Mouse (Mus musculus): ENCODE results near the gene Slc22a3. TPM values are rescaled to one million over a fixed set of nuclear protein-coding genes. Genes with fewer than 3 reads are reported as not detected.

Gene Slc22a3
- 1.9 and 2.3 TPM in 2 replicates for polyA plus RNA-seq (2015; fragmentation: Nextera tagmentation; extraction: Ambion mirVana)

- Histone ChIP-seq H3K4me2 (ENCODE audit: low read length) (peak within 1 kb of the TSS; percentile 74), H3K36me3 (ENCODE audit: control insufficient read depth, insufficient read depth, low read length) (no peaks in the 10 kb centered on the region), H3K9ac (ENCODE audit: low read depth, low read length) (peak within 1 kb of the TSS; percentile 54; the same call in 1 of the 2 replicates), H3K27me3 (ENCODE audit: control insufficient read depth, insufficient read depth, low read depth, low read length) (peaks cover 38% of the 10 kb centered on the region), H3K4me3 (ENCODE audit: low read depth, low read length) (peak within 1 kb of the TSS; percentile 44), H3K9me3 (replicated peaks; ENCODE audit: control insufficient read depth, low read length, poor library complexity, severe bottlenecking) (no peaks in the 10 kb centered on the region), H3K27ac (ENCODE audit: low read length) (no peak within 1 kb of the TSS), H3K4me1 (ENCODE audit: control insufficient read depth, insufficient read depth, low read length) (peaks cover 2% of the 10 kb centered on the region; the same call in 1 of the 2 replicates)
- ATAC-seq: no peak
- WGBS: 8% methylated on average over 14 of the region's 14 CpGs
Measured at GRCm38 (mm10) chr17:12507654-12508204, at the start of gene Slc22a3. TSS of gene Slc22a3 (minus strand) at chr17:12507704.

- H3K36me3 ChIP-seq (ENCODE audit: control insufficient read depth, insufficient read depth, low read length): no peaks in the 10 kb centered on the region
- H3K4me3 ChIP-seq (ENCODE audit: low read depth, low read length): no peak overlapping the region
- H3K9ac ChIP-seq (ENCODE audit: low read depth, low read length): no peak overlapping the region
- no peak overlapping the region for H3K4me2 ChIP-seq (ENCODE audit: low read length)
- 63% methylated on average over 13 of the region's 13 CpGs for WGBS
- no peak overlapping the region for H3K27ac ChIP-seq (ENCODE audit: low read length)
- H3K4me1 ChIP-seq (ENCODE audit: control insufficient read depth, insufficient read depth, low read length): no peaks in the 10 kb centered on the region
- no peak for ATAC-seq
- H3K9me3 ChIP-seq (replicated peaks; ENCODE audit: control insufficient read depth, low read length, poor library complexity, severe bottlenecking): no peaks in the 10 kb centered on the region
- H3K27me3 ChIP-seq (ENCODE audit: control insufficient read depth, insufficient read depth, low read depth, low read length): no peaks in the 10 kb centered on the region
Measured at GRCm38 (mm10) chr17:12534353-12535145, 27.0 kb upstream of the Slc22a3 start.

GRCm38 (mm10) chr17:12532115-12532514, 24.6 kb upstream of the Slc22a3 start:
- H3K36me3 ChIP-seq (ENCODE audit: control insufficient read depth, insufficient read depth, low read length): no peaks in the 10 kb centered on the region
- no peak overlapping the region for H3K27ac ChIP-seq (ENCODE audit: low read length)
- H3K4me1 ChIP-seq (ENCODE audit: control insufficient read depth, insufficient read depth, low read length): no peaks in the 10 kb centered on the region
- no peak for ATAC-seq
- H3K9ac ChIP-seq (ENCODE audit: low read depth, low read length): no peak overlapping the region
- no peaks in the 10 kb centered on the region for H3K27me3 ChIP-seq (ENCODE audit: control insufficient read depth, insufficient read depth, low read depth, low read length)
- no peak overlapping the region for H3K4me2 ChIP-seq (ENCODE audit: low read length)
- no peaks in the 10 kb centered on the region for H3K9me3 ChIP-seq (replicated peaks; ENCODE audit: control insufficient read depth, low read length, poor library complexity, severe bottlenecking)
- no peak overlapping the region for H3K4me3 ChIP-seq (ENCODE audit: low read depth, low read length)
- 34% methylated on average over 5 of the region's 5 CpGs for WGBS

- no peak overlapping the region for H3K9ac ChIP-seq (ENCODE audit: low read depth, low read length)
- no peaks in the 10 kb centered on the region for H3K27me3 ChIP-seq (ENCODE audit: control insufficient read depth, insufficient read depth, low read depth, low read length)
- H3K4me3 ChIP-seq (ENCODE audit: low read depth, low read length): no peak overlapping the region
- no peaks in the 10 kb centered on the region for H3K36me3 ChIP-seq (ENCODE audit: control insufficient read depth, insufficient read depth, low read length)
- no peaks in the 10 kb centered on the region for H3K4me1 ChIP-seq (ENCODE audit: control insufficient read depth, insufficient read depth, low read length)
- H3K27ac ChIP-seq (ENCODE audit: low read length): no peak overlapping the region
- no peaks in the 10 kb centered on the region for H3K9me3 ChIP-seq (replicated peaks; ENCODE audit: control insufficient read depth, low read length, poor library complexity, severe bottlenecking)
- no peak for ATAC-seq
- 81% methylated on average over 6 of the region's 6 CpGs for WGBS
- no peak overlapping the region for H3K4me2 ChIP-seq (ENCODE audit: low read length)
Measured at GRCm38 (mm10) chr17:12530081-12530480, 22.6 kb upstream of the Slc22a3 start.

GRCm38 (mm10) chr17:12529384-12529985, 22.0 kb upstream of the Slc22a3 start:
- Histone ChIP-seq H3K27ac (ENCODE audit: low read length) (no peak overlapping the region), H3K27me3 (ENCODE audit: control insufficient read depth, insufficient read depth, low read depth, low read length) (no peaks in the 10 kb centered on the region), H3K9ac (ENCODE audit: low read depth, low read length) (no peak overlapping the region), H3K4me2 (ENCODE audit: low read length) (no peak overlapping the region), H3K4me3 (ENCODE audit: low read depth, low read length) (no peak overlapping the region), H3K4me1 (ENCODE audit: control insufficient read depth, insufficient read depth, low read length) (no peaks in the 10 kb centered on the region), H3K36me3 (ENCODE audit: control insufficient read depth, insufficient read depth, low read length) (no peaks in the 10 kb centered on the region), H3K9me3 (replicated peaks; ENCODE audit: control insufficient read depth, low read length, poor library complexity, severe bottlenecking) (no peaks in the 10 kb centered on the region)
- 78% methylated on average over 4 of the region's 4 CpGs for WGBS
- ATAC-seq: no peak

GRCm38 (mm10) chr17:12519089-12519488, 11.6 kb upstream of the Slc22a3 start:
- Histone ChIP-seq H3K36me3 (ENCODE audit: control insufficient read depth, insufficient read depth, low read length) (no peaks in the 10 kb centered on the region), H3K27ac (ENCODE audit: low read length) (no peak overlapping the region), H3K9ac (ENCODE audit: low read depth, low read length) (no peak overlapping the region), H3K4me3 (ENCODE audit: low read depth, low read length) (no peak overlapping the region), H3K4me2 (ENCODE audit: low read length) (no peak overlapping the region), H3K9me3 (replicated peaks; ENCODE audit: control insufficient read depth, low read length, poor library complexity, severe bottlenecking) (peaks cover 5% of the 10 kb centered on the region), H3K4me1 (ENCODE audit: control insufficient read depth, insufficient read depth, low read length) (no peaks in the 10 kb centered on the region), H3K27me3 (ENCODE audit: control insufficient read depth, insufficient read depth, low read depth, low read length) (no peaks in the 10 kb centered on the region)
- WGBS: 72% methylated on average over 2 of the region's 2 CpGs
- no peak for ATAC-seq

- H3K27ac ChIP-seq (ENCODE audit: low read length): no peak overlapping the region
- no peak overlapping the region for H3K9ac ChIP-seq (ENCODE audit: low read depth, low read length)
- ATAC-seq: no peak
- no peaks in the 10 kb centered on the region for H3K36me3 ChIP-seq (ENCODE audit: control insufficient read depth, insufficient read depth, low read length)
- no peaks in the 10 kb centered on the region for H3K27me3 ChIP-seq (ENCODE audit: control insufficient read depth, insufficient read depth, low read depth, low read length)
- no peaks in the 10 kb centered on the region for H3K4me1 ChIP-seq (ENCODE audit: control insufficient read depth, insufficient read depth, low read length)
- 88% methylated on average over 6 of the region's 6 CpGs for WGBS
- peaks cover 5% of the 10 kb centered on the region for H3K9me3 ChIP-seq (replicated peaks; ENCODE audit: control insufficient read depth, low read length, poor library complexity, severe bottlenecking)
- H3K4me2 ChIP-seq (ENCODE audit: low read length): no peak overlapping the region
- no peak overlapping the region for H3K4me3 ChIP-seq (ENCODE audit: low read depth, low read length)
Measured at GRCm38 (mm10) chr17:12518194-12518593, 10.7 kb upstream of the Slc22a3 start.

GRCm38 (mm10) chr17:12513997-12514396, 6.5 kb upstream of the Slc22a3 start:
- no peaks in the 10 kb centered on the region for H3K4me1 ChIP-seq (ENCODE audit: control insufficient read depth, insufficient read depth, low read length)
- H3K27me3 ChIP-seq (ENCODE audit: control insufficient read depth, insufficient read depth, low read depth, low read length): peaks cover 2% of the 10 kb centered on the region
- no peak overlapping the region for H3K27ac ChIP-seq (ENCODE audit: low read length)
- H3K9me3 ChIP-seq (replicated peaks; ENCODE audit: control insufficient read depth, low read length, poor library complexity, severe bottlenecking): no peaks in the 10 kb centered on the region
- H3K4me3 ChIP-seq (ENCODE audit: low read depth, low read length): no peak overlapping the region
- 88% methylated on average over 5 of the region's 5 CpGs for WGBS
- no peak overlapping the region for H3K4me2 ChIP-seq (ENCODE audit: low read length)
- H3K36me3 ChIP-seq (ENCODE audit: control insufficient read depth, insufficient read depth, low read length): no peaks in the 10 kb centered on the region
- no peak for ATAC-seq
- H3K9ac ChIP-seq (ENCODE audit: low read depth, low read length): no peak overlapping the region
